Mouse (Mus musculus): ENCODE measurements at regions not wholly inside any gene's neighbourhood (a gene's known extent, or its start where the extent isn't known, plus 50 kb on each side); places are given as distances from the start of the nearest gene placed in this dataset.

- DNase-seq (ENCODE audit: low spot score) (no peak), ATAC-seq (no peak)
- H3K27ac ChIP-seq (ENCODE audit: low read length), result no peak overlapping the region
- WGBS, result 37% methylated on average over 7 of the region's 7 CpGs
- H3K36me3 ChIP-seq (ENCODE audit: insufficient read depth, low read length), result no peaks in the 10 kb centered on the region
- no peaks in the 10 kb centered on the region for H3K4me1 ChIP-seq (ENCODE audit: insufficient read depth, low read depth, low read length)
- H3K9me3 ChIP-seq (ENCODE audit: low read length), result no peaks in the 10 kb centered on the region
- no peak overlapping the region for H3K4me3 ChIP-seq (ENCODE audit: low read depth, low read length)
- no peak overlapping the region for H3K9ac ChIP-seq (replicated peaks; ENCODE audit: low read depth)
- H3K4me2 ChIP-seq (replicated peaks; ENCODE audit: low read depth, low read length), result no peak overlapping the region
- H3K27me3 ChIP-seq (replicated peaks; ENCODE audit: insufficient read depth, low read length), result no peaks in the 10 kb centered on the region
- TF ChIP-seq CTCF (IDR thresholded peaks at IDR 0.05) (no peak), EP300 (IDR thresholded peaks at IDR 0.05) (no peak)
Observed at GRCm38 (mm10) chr12:49836282-49837070, 451.5 kb downstream of the Gm43517 start.

- no peak for DNase-seq (ENCODE audit: low spot score)
- 67% methylated on average over 2 of the region's 2 CpGs for WGBS
- ATAC-seq, result no peak
- no peaks in the 10 kb centered on the region for H3K36me3 ChIP-seq (ENCODE audit: insufficient read depth, low read length)
- H3K4me1 ChIP-seq (ENCODE audit: insufficient read depth, low read depth, low read length), result no peaks in the 10 kb centered on the region
- no peak overlapping the region for H3K9ac ChIP-seq (replicated peaks; ENCODE audit: low read depth)
- TF ChIP-seq EP300 (IDR thresholded peaks at IDR 0.05), result no peak
- no peak for TF ChIP-seq CTCF (IDR thresholded peaks at IDR 0.05)
- no peak overlapping the region for H3K4me2 ChIP-seq (replicated peaks; ENCODE audit: low read depth, low read length)
- H3K27me3 ChIP-seq (replicated peaks; ENCODE audit: insufficient read depth, low read length), result no peaks in the 10 kb centered on the region
- H3K9me3 ChIP-seq (ENCODE audit: low read length), result no peaks in the 10 kb centered on the region
- H3K4me3 ChIP-seq (ENCODE audit: low read depth, low read length), result no peak overlapping the region
- H3K27ac ChIP-seq (ENCODE audit: low read length), result no peak overlapping the region
Observed at GRCm38 (mm10) chr12:49885507-49885906, 500.5 kb downstream of the Gm43517 start.

GRCm38 (mm10) chr12:49887246-49887645, 502.3 kb downstream of the Gm43517 start:
- Histone ChIP-seq H3K9ac (replicated peaks; ENCODE audit: low read depth) (no peak overlapping the region), H3K4me3 (ENCODE audit: low read depth, low read length) (no peak overlapping the region), H3K27ac (ENCODE audit: low read length) (no peak overlapping the region), H3K9me3 (ENCODE audit: low read length) (no peaks in the 10 kb centered on the region), H3K4me1 (ENCODE audit: insufficient read depth, low read depth, low read length) (no peaks in the 10 kb centered on the region), H3K27me3 (replicated peaks; ENCODE audit: insufficient read depth, low read length) (no peaks in the 10 kb centered on the region), H3K36me3 (ENCODE audit: insufficient read depth, low read length) (no peaks in the 10 kb centered on the region), H3K4me2 (replicated peaks; ENCODE audit: low read depth, low read length) (no peak overlapping the region)
- WGBS, result 77% methylated on average over 2 of the region's 2 CpGs
- ATAC-seq (no peak), DNase-seq (ENCODE audit: low spot score) (no peak)
- no peak for TF ChIP-seq CTCF (IDR thresholded peaks at IDR 0.05)

- 85% methylated on average over 2 of the region's 2 CpGs for WGBS
- DNase-seq (ENCODE audit: low spot score), result no peak
- Histone ChIP-seq H3K27ac (ENCODE audit: low read length) (no peak overlapping the region), H3K36me3 (ENCODE audit: insufficient read depth, low read length) (no peaks in the 10 kb centered on the region), H3K9ac (replicated peaks; ENCODE audit: low read depth) (no peak overlapping the region), H3K4me3 (ENCODE audit: low read depth, low read length) (no peak overlapping the region), H3K27me3 (replicated peaks; ENCODE audit: insufficient read depth, low read length) (no peaks in the 10 kb centered on the region), H3K4me2 (replicated peaks; ENCODE audit: low read depth, low read length) (no peak overlapping the region), H3K4me1 (ENCODE audit: insufficient read depth, low read depth, low read length) (no peaks in the 10 kb centered on the region), H3K9me3 (ENCODE audit: low read length) (no peaks in the 10 kb centered on the region)
- no peak for ATAC-seq
- TF ChIP-seq EP300 (IDR thresholded peaks at IDR 0.05), result no peak
Observed at GRCm38 (mm10) chr12:49897768-49898167, 512.8 kb downstream of the Gm43517 start.

- H3K9ac ChIP-seq (replicated peaks; ENCODE audit: low read depth), result no peak overlapping the region
- no peaks in the 10 kb centered on the region for H3K36me3 ChIP-seq (ENCODE audit: insufficient read depth, low read length)
- TF ChIP-seq CTCF (IDR thresholded peaks at IDR 0.05) (no peak), EP300 (IDR thresholded peaks at IDR 0.05) (no peak)
- no peak overlapping the region for H3K27ac ChIP-seq (ENCODE audit: low read length)
- H3K4me3 ChIP-seq (ENCODE audit: low read depth, low read length), result no peak overlapping the region
- H3K9me3 ChIP-seq (ENCODE audit: low read length), result no peaks in the 10 kb centered on the region
- DNase-seq (ENCODE audit: low spot score), result no peak
- H3K27me3 ChIP-seq (replicated peaks; ENCODE audit: insufficient read depth, low read length), result no peaks in the 10 kb centered on the region
- 83% methylated on average over 3 of the region's 3 CpGs for WGBS
- H3K4me2 ChIP-seq (replicated peaks; ENCODE audit: low read depth, low read length), result no peak overlapping the region
- no peak for ATAC-seq
- H3K4me1 ChIP-seq (ENCODE audit: insufficient read depth, low read depth, low read length), result no peaks in the 10 kb centered on the region
Observed at GRCm38 (mm10) chr12:49915691-49916090, 530.7 kb downstream of the Gm43517 start.

- no peaks in the 10 kb centered on the region for H3K9me3 ChIP-seq (ENCODE audit: low read length)
- H3K27ac ChIP-seq (ENCODE audit: low read length), result no peak overlapping the region
- H3K4me2 ChIP-seq (replicated peaks; ENCODE audit: low read depth, low read length), result no peak overlapping the region
- no peak for ATAC-seq
- H3K4me1 ChIP-seq (ENCODE audit: insufficient read depth, low read depth, low read length), result no peaks in the 10 kb centered on the region
- no peak overlapping the region for H3K4me3 ChIP-seq (ENCODE audit: low read depth, low read length)
- H3K9ac ChIP-seq (replicated peaks; ENCODE audit: low read depth), result no peak overlapping the region
- no peaks in the 10 kb centered on the region for H3K36me3 ChIP-seq (ENCODE audit: insufficient read depth, low read length)
- H3K27me3 ChIP-seq (replicated peaks; ENCODE audit: insufficient read depth, low read length), result no peaks in the 10 kb centered on the region
- WGBS, result 47% methylated on average over 2 of the region's 2 CpGs
- no peak for DNase-seq (ENCODE audit: low spot score)
- TF ChIP-seq EP300 (IDR thresholded peaks at IDR 0.05), result no peak
- no peak for TF ChIP-seq CTCF (IDR thresholded peaks at IDR 0.05)
Observed at GRCm38 (mm10) chr12:49921608-49922007, 536.6 kb downstream of the Gm43517 start.
